Mouse (Mus musculus): Measurements from ENCODE around the gene Tnc. TPM values are rescaled to one million over a fixed set of nuclear protein-coding genes. Genes with fewer than 3 reads are reported as not detected.
A peak's percentile ranks its signal among the peaks of the same experiment; 100 is the strongest.

Gene Tnc
- polyA plus RNA-seq, 1 experiment from 2014 or later, result 17.2 TPM

DNA sequence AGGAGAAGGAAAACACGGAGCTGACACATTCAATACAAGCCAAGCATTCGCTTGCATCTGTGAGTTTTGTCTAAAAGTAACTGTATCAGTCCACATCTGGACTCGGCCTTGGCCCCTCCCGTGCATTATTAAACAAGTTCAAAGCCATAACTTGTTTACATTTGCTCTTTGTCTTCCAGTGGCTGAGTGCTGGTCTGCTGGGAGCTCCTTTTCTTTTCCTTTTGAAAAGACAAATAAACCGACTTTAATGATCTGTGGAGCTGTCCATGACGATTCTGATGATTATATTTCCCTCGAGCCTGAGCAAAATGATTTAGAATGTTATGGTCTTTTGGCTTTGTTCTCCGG is 63.7 kb downstream of the Tnc start:
- no peaks in the 10 kb centered on the region for H3K36me3 ChIP-seq (ENCODE audit: insufficient read depth, low read length)
- peak overlapping the region; percentile 23; the same call in 1 of the 2 replicates for H3K4me2 ChIP-seq (ENCODE audit: low read length)
- no peak overlapping the region for H3K9ac ChIP-seq (ENCODE audit: low read depth, low read length)
- no peak overlapping the region for H3K27ac ChIP-seq
- H3K9me3 ChIP-seq (replicated peaks; ENCODE audit: low read length), result no peaks in the 10 kb centered on the region
- no peak for TF ChIP-seq CTCF (IDR thresholded peaks at IDR 0.05; ENCODE audit: low read depth)
- no peaks in the 10 kb centered on the region for H3K27me3 ChIP-seq (ENCODE audit: insufficient read depth, low read length)
- ATAC-seq (replicated peaks; ENCODE audit: low FRiP score, low read depth) (no peak; the same call in 1 of the 2 replicates), DNase-seq (ENCODE audit: low spot score) (peak; percentile 68)
- no peak overlapping the region for H3K4me3 ChIP-seq (replicated peaks; ENCODE audit: low read depth, low read length)
- WGBS, result 12% methylated on average over 8 of the region's 8 CpGs
- no peaks in the 10 kb centered on the region for H3K4me1 ChIP-seq (replicated peaks; ENCODE audit: insufficient read depth, low read length)

GRCm38 (mm10) chr4:63982425-63983097 is 64.3 kb downstream of the Tnc start:
- 41% methylated on average over 12 of the region's 12 CpGs for WGBS
- Histone ChIP-seq H3K9ac (ENCODE audit: low read depth, low read length) (no peak overlapping the region), H3K4me1 (replicated peaks; ENCODE audit: insufficient read depth, low read length) (no peaks in the 10 kb centered on the region), H3K27ac (no peak overlapping the region), H3K9me3 (replicated peaks; ENCODE audit: low read length) (no peaks in the 10 kb centered on the region), H3K4me3 (replicated peaks; ENCODE audit: low read depth, low read length) (no peak overlapping the region), H3K36me3 (ENCODE audit: insufficient read depth, low read length) (no peaks in the 10 kb centered on the region), H3K4me2 (ENCODE audit: low read length) (peak overlapping the region; percentile 23; the same call in 1 of the 2 replicates), H3K27me3 (ENCODE audit: insufficient read depth, low read length) (no peaks in the 10 kb centered on the region)
- no peak for DNase-seq (ENCODE audit: low spot score)
- ATAC-seq (replicated peaks; ENCODE audit: low FRiP score, low read depth), result peak; percentile 59
- TF ChIP-seq CTCF (IDR thresholded peaks at IDR 0.05; ENCODE audit: low read depth), result no peak

GRCm38 (mm10) chr4:63980211-63980794 is 66.5 kb downstream of the Tnc start:
- Histone ChIP-seq H3K9ac (ENCODE audit: low read depth, low read length) (no peak overlapping the region), H3K4me1 (replicated peaks; ENCODE audit: insufficient read depth, low read length) (no peaks in the 10 kb centered on the region), H3K4me3 (replicated peaks; ENCODE audit: low read depth, low read length) (no peak overlapping the region), H3K27me3 (ENCODE audit: insufficient read depth, low read length) (no peaks in the 10 kb centered on the region), H3K36me3 (ENCODE audit: insufficient read depth, low read length) (no peaks in the 10 kb centered on the region), H3K4me2 (ENCODE audit: low read length) (no peak overlapping the region), H3K9me3 (replicated peaks; ENCODE audit: low read length) (no peaks in the 10 kb centered on the region), H3K27ac (no peak overlapping the region)
- ATAC-seq (replicated peaks; ENCODE audit: low FRiP score, low read depth) (no peak), DNase-seq (ENCODE audit: low spot score) (no peak)
- no peak for TF ChIP-seq CTCF (IDR thresholded peaks at IDR 0.05; ENCODE audit: low read depth)
- 79% methylated on average over 1 of the region's 1 CpGs for WGBS

DNA sequence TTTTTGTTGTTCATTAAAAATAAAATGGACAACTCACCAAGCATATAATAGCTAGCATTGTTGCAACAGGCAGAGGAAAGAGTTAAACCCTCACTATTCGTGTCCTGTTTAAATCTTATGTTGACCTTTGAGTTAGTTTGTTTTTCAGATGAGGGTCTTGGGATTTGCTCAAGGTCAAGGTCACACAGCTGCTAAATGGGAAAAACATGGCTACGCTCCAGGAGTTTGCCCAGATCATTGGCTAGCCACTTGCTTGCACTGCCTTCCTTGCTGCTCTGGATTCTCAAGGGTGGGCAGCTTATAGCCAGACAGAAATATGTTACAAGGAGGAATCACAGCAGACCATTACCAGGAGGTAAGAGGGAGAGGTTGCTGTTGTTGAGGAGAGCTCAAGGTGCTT is 67.2 kb downstream of the Tnc start:
- no peaks in the 10 kb centered on the region for H3K36me3 ChIP-seq (ENCODE audit: insufficient read depth, low read length)
- no peak for ATAC-seq (replicated peaks; ENCODE audit: low FRiP score, low read depth)
- 21% methylated on average over 2 of the region's 2 CpGs for WGBS
- H3K9me3 ChIP-seq (replicated peaks; ENCODE audit: low read length), result no peaks in the 10 kb centered on the region
- H3K9ac ChIP-seq (ENCODE audit: low read depth, low read length), result no peak overlapping the region
- H3K27me3 ChIP-seq (ENCODE audit: insufficient read depth, low read length), result no peaks in the 10 kb centered on the region
- no peak overlapping the region for H3K27ac ChIP-seq
- no peak for TF ChIP-seq CTCF (IDR thresholded peaks at IDR 0.05; ENCODE audit: low read depth)
- H3K4me3 ChIP-seq (replicated peaks; ENCODE audit: low read depth, low read length), result no peak overlapping the region
- no peaks in the 10 kb centered on the region for H3K4me1 ChIP-seq (replicated peaks; ENCODE audit: insufficient read depth, low read length)
- DNase-seq (ENCODE audit: low spot score), result no peak
- no peak overlapping the region for H3K4me2 ChIP-seq (ENCODE audit: low read length)

DNA sequence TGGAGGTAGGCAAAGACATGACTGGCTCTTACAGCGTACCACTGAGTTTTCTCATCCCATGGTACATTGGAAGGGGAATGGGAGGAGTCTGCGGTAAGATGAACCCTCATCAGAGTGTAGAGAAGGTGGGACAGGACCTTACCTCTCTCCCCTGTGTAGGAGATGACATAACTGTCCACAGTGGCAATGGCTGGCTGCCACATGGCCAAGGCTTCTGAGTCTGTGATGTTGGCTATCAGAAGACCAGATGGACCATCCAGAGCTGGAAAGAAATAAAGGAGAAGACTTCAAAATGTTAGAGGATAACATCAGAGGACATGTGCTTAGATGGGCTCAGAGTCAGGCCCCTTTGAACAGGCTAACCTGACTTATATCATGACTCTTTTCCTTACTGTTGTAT is 74.3 kb downstream of the Tnc start:
- TF ChIP-seq CTCF (IDR thresholded peaks at IDR 0.05; ENCODE audit: low read depth), result no peak
- WGBS, result 92% methylated on average over 2 of the region's 2 CpGs

GRCm38 (mm10) chr4:63971762-63972161 is 75.1 kb downstream of the Tnc start:
- H3K4me2 ChIP-seq (ENCODE audit: low read length), result no peak overlapping the region
- no peak overlapping the region for H3K27ac ChIP-seq
- no peaks in the 10 kb centered on the region for H3K27me3 ChIP-seq (ENCODE audit: insufficient read depth, low read length)
- H3K9me3 ChIP-seq (replicated peaks; ENCODE audit: low read length), result no peaks in the 10 kb centered on the region
- H3K9ac ChIP-seq (ENCODE audit: low read depth, low read length), result no peak overlapping the region
- ATAC-seq (replicated peaks; ENCODE audit: low FRiP score, low read depth), result no peak
- no peak for TF ChIP-seq CTCF (IDR thresholded peaks at IDR 0.05; ENCODE audit: low read depth)
- no peak for DNase-seq (ENCODE audit: low spot score)
- no peak overlapping the region for H3K4me3 ChIP-seq (replicated peaks; ENCODE audit: low read depth, low read length)
- 0 out of 2 replicates have a peak, but pooled peaks cover 4% of the 10 kb centered on the region for H3K36me3 ChIP-seq (ENCODE audit: insufficient read depth, low read length)
- no peaks in the 10 kb centered on the region for H3K4me1 ChIP-seq (replicated peaks; ENCODE audit: insufficient read depth, low read length)
- WGBS, result 90% methylated on average over 1 of the region's 1 CpGs

More for the DNA sequence above, 74.3 kb downstream of the Tnc start:
- Histone ChIP-seq H3K27ac (no peak overlapping the region), H3K9ac (ENCODE audit: low read depth, low read length) (no peak overlapping the region), H3K4me2 (ENCODE audit: low read length) (no peak overlapping the region), H3K36me3 (ENCODE audit: insufficient read depth, low read length) (0 out of 2 replicates have a peak, but pooled peaks cover 4% of the 10 kb centered on the region), H3K9me3 (replicated peaks; ENCODE audit: low read length) (no peaks in the 10 kb centered on the region), H3K27me3 (ENCODE audit: insufficient read depth, low read length) (no peaks in the 10 kb centered on the region), H3K4me1 (replicated peaks; ENCODE audit: insufficient read depth, low read length) (no peaks in the 10 kb centered on the region), H3K4me3 (replicated peaks; ENCODE audit: low read depth, low read length) (no peak overlapping the region)
- DNase-seq (ENCODE audit: low spot score) (no peak), ATAC-seq (replicated peaks; ENCODE audit: low FRiP score, low read depth) (no peak)

All from kidney, postnatal 0 days (tissue).